Mouse (Mus musculus) neural tube, embryonic 15.5 days (tissue): ENCODE data around the gene Rpl27a. TPM values are rescaled to one million over a fixed set of nuclear protein-coding genes. Genes with fewer than 3 reads are reported as not detected.

Experiments
- ATAC-seq: fragments of 200-750 bp; cut with Nextera tagmentation; 2 replicates; pipeline ENCODE4 v1.8.0; 2017; ENCODE audit warnings: mild to moderate bottlenecking, moderate TSS enrichment, moderate library complexity; ENCODE audit not compliant: low FRiP score
- H3K27ac ChIP-seq: fragments of 300-500 bp; sonication (generic); replicated peaks from 2 replicates; pipeline ENCODE4 v1.5.1; 2015; ENCODE audit warnings: mild to moderate bottlenecking, inconsistent platforms
- H3K27me3 ChIP-seq: fragments of 300-500 bp; sonication (generic); replicated peaks from 2 replicates; pipeline ENCODE4 v1.6.1; 2015; ENCODE audit warnings: inconsistent platforms
- H3K36me3 ChIP-seq: fragments of 300-500 bp; sonication (generic); 2 replicates; pipeline ENCODE4 v1.6.1; 2015; ENCODE audit warnings: inconsistent platforms
- H3K4me1 ChIP-seq: fragments of 300-500 bp; sonication (generic); 2 replicates; pipeline ENCODE4 v1.6.1; 2015; ENCODE audit warnings: inconsistent platforms
- H3K4me2 ChIP-seq: fragments of 300-500 bp; sonication (generic); 2 replicates; pipeline ENCODE4 v1.6.1; 2015; ENCODE audit warnings: inconsistent platforms, mild to moderate bottlenecking, moderate library complexity
- H3K4me3 ChIP-seq: fragments of 300-500 bp; sonication (generic); replicated peaks from 2 replicates; pipeline ENCODE4 v1.5.1; 2015; ENCODE audit warnings: mild to moderate bottlenecking, inconsistent platforms
- H3K9ac ChIP-seq: fragments of 300-500 bp; sonication (generic); replicated peaks from 2 replicates; pipeline ENCODE4 v1.6.1; 2015; ENCODE audit warnings: mild to moderate bottlenecking, inconsistent platforms
- H3K9me3 ChIP-seq: fragments of 300-500 bp; sonication (generic); replicated peaks from 2 replicates; pipeline ENCODE4 v1.6.1; 2016; ENCODE audit warnings: inconsistent platforms
- WGBS: fragments of 180-500 bp; shearing (Covaris S2); methylation state at CpG from one replicate; pipeline ENCODE4 v1.1.7; 2015; ENCODE audit warnings: mixed read lengths; 5-methylcytosine and 5-hydroxymethylcytosine counted together
- polyA plus RNA-seq: library from polyadenylated mRNA; unstranded; fragments of >200 nt; fragmentation: Nextera tagmentation; extraction: Ambion mirVana; gene quantifications from 2 replicates; pipeline ENCODE4 v1.2.1, GENCODE M21; 2015

Gene Rpl27a
- 81.6 and 93.8 TPM in 2 replicates for polyA plus RNA-seq

- peak within 1 kb of the TSS; percentile 98 for H3K27ac ChIP-seq
- peak within 1 kb of the TSS; percentile 99 for H3K4me3 ChIP-seq
- peak within 1 kb of the TSS; percentile 98 for H3K9ac ChIP-seq
- ATAC-seq, result peak; percentile 97
- peak within 1 kb of the TSS; percentile 95 for H3K4me2 ChIP-seq
- peaks cover 31% of the 10 kb centered on the region for H3K36me3 ChIP-seq
- peaks cover 32% of the 10 kb centered on the region for H3K4me1 ChIP-seq
- H3K9me3 ChIP-seq, result no peaks in the 10 kb centered on the region
- no peaks in the 10 kb centered on the region for H3K27me3 ChIP-seq
- WGBS, result under 1% methylated on average over 72 of the region's 72 CpGs
Measured at GRCm38 (mm10) chr7:109518838-109519696, at the start of gene Rpl27a. TSS of gene Rpl27a (plus strand) at chr7:109519147.

- Histone ChIP-seq H3K4me2 (no peak overlapping the region), H3K4me3 (no peak overlapping the region), H3K27me3 (no peaks in the 10 kb centered on the region), H3K4me1 (peaks cover 5% of the 10 kb centered on the region; the same call in 1 of the 2 replicates), H3K36me3 (no peaks in the 10 kb centered on the region), H3K27ac (no peak overlapping the region), H3K9ac (no peak overlapping the region), H3K9me3 (no peaks in the 10 kb centered on the region)
- no peak for ATAC-seq
- 67% methylated on average over 4 of the region's 4 CpGs for WGBS
Measured at GRCm38 (mm10) chr7:109470700-109471099, 48.2 kb upstream of the Rpl27a start.

- no peak for ATAC-seq
- no peaks in the 10 kb centered on the region for H3K4me1 ChIP-seq
- H3K27me3 ChIP-seq, result no peaks in the 10 kb centered on the region
- no peak overlapping the region for H3K4me3 ChIP-seq
- no peak overlapping the region for H3K9ac ChIP-seq
- no peaks in the 10 kb centered on the region for H3K9me3 ChIP-seq
- 85% methylated on average over 3 of the region's 3 CpGs for WGBS
- H3K27ac ChIP-seq, result no peak overlapping the region
- no peak overlapping the region for H3K4me2 ChIP-seq
- H3K36me3 ChIP-seq, result no peaks in the 10 kb centered on the region
Measured at GRCm38 (mm10) chr7:109477926-109478325, 41.0 kb upstream of the Rpl27a start.

GRCm38 (mm10) chr7:109480765-109481197 is 38.2 kb upstream of the Rpl27a start:
- no peaks in the 10 kb centered on the region for H3K36me3 ChIP-seq
- ATAC-seq, result peak; percentile 56

GRCm38 (mm10) chr7:109484221-109484620 is 34.7 kb upstream of the Rpl27a start:
- 63% methylated on average over 5 of the region's 5 CpGs for WGBS
- no peak for ATAC-seq
- H3K27me3 ChIP-seq, result no peaks in the 10 kb centered on the region
- H3K4me2 ChIP-seq, result no peak overlapping the region
- no peak overlapping the region for H3K9ac ChIP-seq
- no peaks in the 10 kb centered on the region for H3K36me3 ChIP-seq
- H3K27ac ChIP-seq, result no peak overlapping the region
- no peaks in the 10 kb centered on the region for H3K4me1 ChIP-seq
- no peak overlapping the region for H3K4me3 ChIP-seq
- H3K9me3 ChIP-seq, result no peaks in the 10 kb centered on the region

More at GRCm38 (mm10) chr7:109480765-109481197, 38.2 kb upstream of the Rpl27a start:
- H3K9me3 ChIP-seq, result no peaks in the 10 kb centered on the region
- H3K27me3 ChIP-seq, result no peaks in the 10 kb centered on the region
- 0 out of 2 replicates have a peak overlapping the region, but pooled peaks have one; percentile 15 for H3K9ac ChIP-seq
- no peak overlapping the region for H3K27ac ChIP-seq
- no peak overlapping the region for H3K4me3 ChIP-seq
- WGBS, result 26% methylated on average over 7 of the region's 7 CpGs
- H3K4me1 ChIP-seq, result no peaks in the 10 kb centered on the region
- peak overlapping the region; percentile 33 for H3K4me2 ChIP-seq

GRCm38 (mm10) chr7:109492616-109493318 is 26.2 kb upstream of the Rpl27a start:
- Histone ChIP-seq H3K9me3 (no peaks in the 10 kb centered on the region), H3K27ac (0 out of 2 replicates have a peak overlapping the region, but pooled peaks have one; percentile 2), H3K4me1 (peaks cover 23% of the 10 kb centered on the region), H3K4me2 (peak overlapping the region; percentile 54), H3K9ac (peak overlapping the region; percentile 3; the same call in 1 of the 2 replicates), H3K4me3 (peak overlapping the region; percentile 32; the same call in 1 of the 2 replicates), H3K27me3 (0 out of 2 replicates have a peak, but pooled peaks cover 3% of the 10 kb centered on the region), H3K36me3 (no peaks in the 10 kb centered on the region)
- WGBS, result 69% methylated on average over 18 of the region's 18 CpGs
- peak; percentile 30; the same call in 1 of the 2 replicates for ATAC-seq

GRCm38 (mm10) chr7:109493319-109494316 is 25.3 kb upstream of the Rpl27a start:
- 9% methylated on average over 21 of the region's 21 CpGs for WGBS
- H3K36me3 ChIP-seq, result no peaks in the 10 kb centered on the region
- peaks cover 24% of the 10 kb centered on the region for H3K4me1 ChIP-seq
- H3K4me3 ChIP-seq, result peak overlapping the region; percentile 32
- 0 out of 2 replicates have a peak, but pooled peaks cover 3% of the 10 kb centered on the region for H3K27me3 ChIP-seq
- no peaks in the 10 kb centered on the region for H3K9me3 ChIP-seq
- peak overlapping the region; percentile 54 for H3K4me2 ChIP-seq
- H3K27ac ChIP-seq, result peak overlapping the region; percentile 2; the same call in 1 of the 2 replicates
- peak; percentile 89 for ATAC-seq
- peak overlapping the region; percentile 3 for H3K9ac ChIP-seq

GRCm38 (mm10) chr7:109497507-109497906 is 21.4 kb upstream of the Rpl27a start:
- Histone ChIP-seq H3K27me3 (no peaks in the 10 kb centered on the region), H3K4me3 (no peak overlapping the region), H3K27ac (no peak overlapping the region), H3K9ac (no peak overlapping the region), H3K4me2 (no peak overlapping the region), H3K9me3 (no peaks in the 10 kb centered on the region), H3K4me1 (peaks cover 24% of the 10 kb centered on the region), H3K36me3 (no peaks in the 10 kb centered on the region)
- WGBS, result 31% methylated on average over 4 of the region's 4 CpGs
- ATAC-seq, result no peak

GRCm38 (mm10) chr7:109507119-109507518 is 11.8 kb upstream of the Rpl27a start:
- no peaks in the 10 kb centered on the region for H3K9me3 ChIP-seq
- peak overlapping the region; percentile 24; the same call in 1 of the 2 replicates for H3K9ac ChIP-seq
- H3K4me3 ChIP-seq, result no peak overlapping the region
- ATAC-seq, result peak; percentile 68; the same call in 1 of the 2 replicates
- WGBS, result 5% methylated on average over 8 of the region's 8 CpGs
- peaks cover 8% of the 10 kb centered on the region for H3K4me1 ChIP-seq
- peak overlapping the region; percentile 9; the same call in 1 of the 2 replicates for H3K4me2 ChIP-seq
- no peaks in the 10 kb centered on the region for H3K27me3 ChIP-seq
- H3K36me3 ChIP-seq, result no peaks in the 10 kb centered on the region
- H3K27ac ChIP-seq, result 0 out of 2 replicates have a peak overlapping the region, but pooled peaks have one; percentile 9

GRCm38 (mm10) chr7:109507572-109507971 is 11.4 kb upstream of the Rpl27a start:
- Histone ChIP-seq H3K27ac (0 out of 2 replicates have a peak overlapping the region, but pooled peaks have one; percentile 9), H3K4me2 (peak overlapping the region; percentile 9; the same call in 1 of the 2 replicates), H3K27me3 (no peaks in the 10 kb centered on the region), H3K9ac (peak overlapping the region; percentile 24; the same call in 1 of the 2 replicates), H3K36me3 (no peaks in the 10 kb centered on the region), H3K9me3 (no peaks in the 10 kb centered on the region), H3K4me3 (no peak overlapping the region), H3K4me1 (peaks cover 8% of the 10 kb centered on the region)
- WGBS, result 42% methylated on average over 9 of the region's 9 CpGs
- ATAC-seq, result no peak
